Mouse (Mus musculus): ENCODE data around the gene Pla2g4b.

The Pla2g4b gene

GRCm38 (mm10) chr2:120064639-120065038 is 31.4 kb downstream of the Pla2g4b start:
- DNase-seq (ENCODE audit: low spot score) = no peak

GRCm38 (mm10) chr2:120065243-120065642 is 32.0 kb downstream of the Pla2g4b start:
- no peak for DNase-seq (ENCODE audit: low spot score)

GRCm38 (mm10) chr2:120066224-120066623 is 33.0 kb downstream of the Pla2g4b start:
- DNase-seq (ENCODE audit: low spot score) = no peak

GRCm38 (mm10) chr2:120068555-120069465 is 35.6 kb downstream of the Pla2g4b start:
- DNase-seq (ENCODE audit: low spot score) = peak; percentile 46

GRCm38 (mm10) chr2:120069466-120069990 is 36.3 kb downstream of the Pla2g4b start:
- DNase-seq (ENCODE audit: low spot score) = no peak

GRCm38 (mm10) chr2:120074096-120074495 is 40.9 kb downstream of the Pla2g4b start:
- DNase-seq (ENCODE audit: low spot score) = peak; percentile 17

GRCm38 (mm10) chr2:120076076-120076705 is 43.0 kb downstream of the Pla2g4b start:
- DNase-seq (ENCODE audit: low spot score) = no peak

- DNase-seq (ENCODE audit: low spot score) = no peak
Observed at GRCm38 (mm10) chr2:120082416-120082815, 49.2 kb downstream of the Pla2g4b start.

GRCm38 (mm10) chr2:120084593-120085361 is 51.6 kb downstream of the Pla2g4b start:
- DNase-seq (ENCODE audit: low spot score) = no peak

GRCm38 (mm10) chr2:120086038-120086437 is 52.8 kb downstream of the Pla2g4b start:
- DNase-seq (ENCODE audit: low spot score) = no peak

- no peak for DNase-seq (ENCODE audit: low spot score)
Observed at GRCm38 (mm10) chr2:120087391-120087790, 54.2 kb downstream of the Pla2g4b start.

- no peak for DNase-seq (ENCODE audit: low spot score)
Observed at GRCm38 (mm10) chr2:120087897-120088296, 54.7 kb downstream of the Pla2g4b start.

- no peak for DNase-seq (ENCODE audit: low spot score)
Observed at GRCm38 (mm10) chr2:120090979-120091378, 57.8 kb downstream of the Pla2g4b start.
